Mouse (Mus musculus): ENCODE data around the gene Rap1a.
A peak's percentile ranks its signal among the peaks of the same experiment; 100 is the strongest.
"Not testable (repeated sequence)": the region's sequence is repeated elsewhere in the genome, so short reads cannot be mapped to it uniquely, and the experiment has no call there.

Gene Rap1a

GRCm38 (mm10) chr3:105711741-105712140 lies 89.4 kb downstream of the Rap1a start:
- no peak for DNase-seq

- no peak for DNase-seq
These were observed 90.9 kb downstream of the Rap1a start for GRCm38 (mm10) chr3:105710246-105710645.

GRCm38 (mm10) chr3:105707590-105707989 lies 93.5 kb downstream of the Rap1a start:
- no peak for DNase-seq

GRCm38 (mm10) chr3:105706366-105707020 lies 94.6 kb downstream of the Rap1a start:
- DNase-seq: no peak

- DNase-seq: no peak
These were observed 95.6 kb downstream of the Rap1a start for GRCm38 (mm10) chr3:105705561-105705960.

- peak; percentile 39 to 47 for DNase-seq
These were observed 96.0 kb downstream of the Rap1a start for GRCm38 (mm10) chr3:105705061-105705549.

- peak; percentile 53 to 57 for DNase-seq
These were observed 96.8 kb downstream of the Rap1a start, which contains the start of gene Inka2 for GRCm38 (mm10) chr3:105704031-105705008. Inka2 (plus strand) TSS chr3:105704599.

- DNase-seq: no peak
These were observed 97.6 kb downstream of the Rap1a start for GRCm38 (mm10) chr3:105703571-105703970.

- no peak for DNase-seq
These were observed 99.7 kb downstream of the Rap1a start for GRCm38 (mm10) chr3:105701399-105701798.

- DNase-seq: not testable (repeated sequence)
These were observed 100.3 kb downstream of the Rap1a start for GRCm38 (mm10) chr3:105700786-105701185.

GRCm38 (mm10) chr3:105699241-105699933 lies 101.7 kb downstream of the Rap1a start:
- no peak for DNase-seq

- DNase-seq: no peak
These were observed 102.8 kb downstream of the Rap1a start for GRCm38 (mm10) chr3:105698311-105698710.

- DNase-seq: no peak
These were observed 104.0 kb downstream of the Rap1a start for GRCm38 (mm10) chr3:105697148-105697441.

GRCm38 (mm10) chr3:105696387-105697147 lies 104.6 kb downstream of the Rap1a start:
- DNase-seq: no peak

GRCm38 (mm10) chr3:105695476-105696386 lies 105.4 kb downstream of the Rap1a start:
- no peak for DNase-seq

GRCm38 (mm10) chr3:105693327-105694080 lies 107.6 kb downstream of the Rap1a start:
- no peak for DNase-seq

GRCm38 (mm10) chr3:105688536-105688935 lies 112.6 kb downstream of the Rap1a start:
- no peak for DNase-seq

- peak; percentile 92 for DNase-seq
These were observed 113.6 kb downstream of the Rap1a start, which contains the start of gene Ddx20 for GRCm38 (mm10) chr3:105687324-105688060. Ddx20 (minus strand) TSS chr3:105687574.

Data from B cell, adult 2 months (primary cell).